Mouse (Mus musculus): ENCODE results near the gene Rai1. TPM values are rescaled to one million over a fixed set of nuclear protein-coding genes. Genes with fewer than 3 reads are reported as not detected.
A peak's percentile ranks its signal among the peaks of the same experiment; 100 is the strongest.

Gene Rai1
- polyA plus RNA-seq, 1 experiment from 2014 or later: 26.9 TPM

DNA sequence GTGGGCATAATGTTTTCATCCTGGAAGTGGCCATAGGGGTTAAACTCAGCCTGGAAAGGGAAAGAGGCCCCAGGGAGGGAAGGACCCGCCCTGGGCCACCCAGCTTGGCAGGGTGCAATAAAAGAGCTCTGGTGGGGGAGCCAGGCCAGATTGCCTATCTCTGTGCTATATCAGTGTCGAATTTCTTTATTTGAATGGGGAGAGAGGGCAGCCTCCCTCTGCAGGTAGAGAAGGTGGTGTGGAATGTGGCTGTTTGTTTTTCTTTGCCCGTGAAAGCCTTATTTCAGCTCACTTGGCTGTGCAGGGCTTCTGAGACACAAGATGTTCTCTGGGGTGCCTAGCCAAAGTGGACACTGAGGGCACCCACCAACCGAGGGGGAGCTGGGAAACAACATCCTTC, 8.8 kb downstream of the Rai1 start:
- Histone ChIP-seq H3K4me1 (peaks cover 63% of the 10 kb centered on the region), H3K4me3 (peak overlapping the region; percentile 53), H3K9ac (peak overlapping the region; percentile 71), H3K4me2 (peak overlapping the region; percentile 81), H3K9me3 (replicated peaks) (no peaks in the 10 kb centered on the region), H3K27ac (peak overlapping the region; percentile 94), H3K36me3 (ENCODE audit: poor library complexity, severe bottlenecking) (no peaks in the 10 kb centered on the region), H3K27me3 (no peaks in the 10 kb centered on the region)
- WGBS: 1% methylated on average over 4 of the region's 4 CpGs
- ATAC-seq: no peak

DNA sequence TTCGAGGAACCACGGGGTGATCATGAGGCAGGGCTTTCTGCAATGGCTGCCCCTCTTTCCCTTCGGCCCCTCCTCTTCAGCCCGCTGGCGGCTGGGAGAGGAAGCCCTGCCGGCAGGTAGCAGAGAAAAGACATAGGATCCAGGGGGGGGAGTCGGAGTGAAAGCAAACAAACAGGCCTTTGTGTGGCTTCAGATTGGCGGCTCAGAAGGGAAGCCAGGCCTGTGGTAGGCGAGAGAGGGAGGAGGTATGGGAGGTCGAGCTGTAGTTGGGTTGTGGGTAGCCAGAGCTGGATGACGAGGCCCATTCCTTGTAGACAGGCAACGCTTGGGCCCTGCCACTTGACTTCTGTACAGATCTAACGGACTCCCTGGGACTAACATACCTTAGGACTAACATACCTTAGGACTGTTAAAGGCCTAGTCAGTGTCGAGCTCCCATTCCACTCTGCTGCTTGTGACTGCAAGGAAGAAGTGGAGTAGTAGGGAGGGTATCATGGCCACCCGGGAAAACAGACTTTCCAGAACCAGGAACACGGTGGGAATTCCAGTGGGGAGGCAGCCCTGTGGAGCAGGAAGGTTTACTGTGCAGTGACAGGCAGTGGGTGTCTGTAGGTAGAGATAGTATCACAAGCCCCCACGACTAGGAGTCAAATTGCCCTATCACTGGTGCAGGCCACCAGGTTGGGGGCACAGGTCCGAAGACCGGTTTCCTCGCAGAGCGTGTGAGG, 9.6 kb downstream of the Rai1 start:
- no peaks in the 10 kb centered on the region for H3K27me3 ChIP-seq
- peak; percentile 30 for ATAC-seq
- H3K4me2 ChIP-seq: peak overlapping the region; percentile 81
- no peaks in the 10 kb centered on the region for H3K36me3 ChIP-seq (ENCODE audit: poor library complexity, severe bottlenecking)
- H3K9ac ChIP-seq: peak overlapping the region; percentile 71
- peaks cover 55% of the 10 kb centered on the region for H3K4me1 ChIP-seq
- H3K27ac ChIP-seq: peak overlapping the region; percentile 94
- H3K9me3 ChIP-seq (replicated peaks): no peaks in the 10 kb centered on the region
- WGBS: 1% methylated on average over 21 of the region's 21 CpGs
- peak overlapping the region; percentile 53 for H3K4me3 ChIP-seq

DNA sequence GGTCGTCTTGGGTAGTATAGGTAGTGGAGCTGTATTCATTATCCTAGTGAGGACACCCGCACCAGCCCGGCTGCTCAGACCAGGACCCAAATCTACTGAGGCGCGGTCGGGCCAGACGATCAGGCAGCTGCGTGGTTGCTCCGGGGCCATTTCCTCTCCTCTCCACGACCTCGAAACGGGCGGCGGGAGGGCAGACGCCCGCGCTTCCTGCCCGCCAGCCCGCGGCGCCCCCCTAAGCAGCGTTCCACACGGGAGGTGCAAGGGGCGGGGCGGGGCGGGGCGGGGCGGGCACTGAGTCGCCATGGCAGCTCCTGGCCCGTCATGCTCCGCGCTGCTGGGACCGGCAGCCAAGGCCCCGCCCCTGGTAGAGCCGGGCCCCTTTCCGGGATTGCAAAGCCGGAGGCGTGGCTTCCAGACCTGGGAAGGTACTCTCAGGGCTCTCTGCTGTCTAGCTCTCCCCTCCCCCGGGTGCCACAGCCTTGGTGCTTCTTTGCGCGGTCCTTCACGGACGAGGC, 10.3 kb downstream of the Rai1 start:
- Histone ChIP-seq H3K27me3 (no peaks in the 10 kb centered on the region), H3K4me1 (peaks cover 49% of the 10 kb centered on the region), H3K4me3 (peak overlapping the region; percentile 53), H3K4me2 (peak overlapping the region; percentile 81), H3K9me3 (replicated peaks) (no peaks in the 10 kb centered on the region), H3K36me3 (ENCODE audit: poor library complexity, severe bottlenecking) (no peaks in the 10 kb centered on the region), H3K27ac (peak overlapping the region; percentile 94), H3K9ac (peak overlapping the region; percentile 71)
- under 1% methylated on average over 41 of the region's 43 CpGs for WGBS
- ATAC-seq: peak; percentile 96

DNA sequence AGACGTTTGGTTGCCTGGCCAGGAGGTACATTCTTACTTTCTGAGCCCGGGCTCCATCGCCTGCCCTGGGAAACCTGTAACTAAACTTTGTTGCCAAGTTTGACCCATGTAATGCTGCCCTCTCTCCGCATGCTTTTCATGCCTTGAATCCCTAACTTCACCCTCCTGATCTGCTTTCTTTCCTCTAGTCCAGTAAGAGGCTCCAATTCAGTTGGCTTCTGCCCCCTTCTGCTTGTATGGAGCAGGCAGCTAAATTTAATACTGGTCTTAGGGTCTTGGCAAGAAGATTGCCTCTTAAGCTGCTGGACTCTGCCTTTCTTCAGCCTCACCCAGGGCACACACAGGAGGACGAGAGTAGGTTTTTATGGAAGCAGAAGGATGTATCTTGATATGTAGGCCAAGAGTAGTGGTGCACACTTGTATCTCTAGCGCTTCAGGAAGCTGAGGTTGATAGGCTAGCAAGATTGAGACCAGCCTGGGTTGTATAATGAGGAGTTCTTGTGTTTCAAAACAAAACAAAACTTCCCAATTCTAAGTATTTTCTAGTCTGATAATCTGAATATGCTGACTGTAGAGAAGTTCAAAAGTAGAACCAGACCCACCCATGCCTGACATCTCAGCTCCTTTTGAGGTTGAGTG, 10.9 kb downstream of the Rai1 start:
- WGBS: 29% methylated on average over 6 of the region's 6 CpGs
- H3K4me2 ChIP-seq: peak overlapping the region; percentile 81
- no peaks in the 10 kb centered on the region for H3K9me3 ChIP-seq (replicated peaks)
- H3K9ac ChIP-seq: peak overlapping the region; percentile 71
- peak overlapping the region; percentile 94 for H3K27ac ChIP-seq
- no peaks in the 10 kb centered on the region for H3K27me3 ChIP-seq
- H3K4me1 ChIP-seq: peaks cover 45% of the 10 kb centered on the region
- no peaks in the 10 kb centered on the region for H3K36me3 ChIP-seq (ENCODE audit: poor library complexity, severe bottlenecking)
- ATAC-seq: no peak
- H3K4me3 ChIP-seq: peak overlapping the region; percentile 53

DNA sequence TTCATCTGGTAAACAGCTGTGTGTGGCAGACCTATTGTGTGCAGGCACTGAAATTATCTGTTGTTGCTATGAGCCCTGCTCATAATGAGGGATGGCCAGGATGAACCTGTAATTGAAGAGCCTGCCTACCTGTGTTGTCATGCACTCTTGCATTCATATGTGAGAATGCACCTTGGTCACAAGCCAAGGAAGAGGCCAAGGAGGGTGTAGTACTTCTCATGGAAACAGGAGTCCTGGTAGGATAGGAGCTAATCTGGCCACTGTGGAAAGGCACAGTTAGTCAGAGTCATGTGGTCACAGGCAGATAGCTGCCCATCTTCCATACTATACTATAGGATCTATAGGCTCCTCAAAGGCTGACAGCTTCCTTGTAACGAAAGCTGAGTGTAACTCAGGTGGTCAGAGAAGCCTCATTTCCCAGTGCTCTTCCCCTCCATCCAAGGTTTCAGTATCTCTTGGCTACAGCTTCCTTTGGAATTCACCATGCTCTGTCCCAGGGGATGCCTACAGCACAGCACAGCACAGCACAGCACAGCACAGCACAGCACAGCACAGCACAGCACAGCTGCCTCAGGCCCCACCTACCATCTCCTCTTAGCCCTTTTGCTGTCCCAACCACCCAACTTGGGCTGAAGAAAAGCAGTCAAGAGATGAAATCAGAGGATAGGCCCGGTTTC, 15.9 kb downstream of the Rai1 start:
- H3K36me3 ChIP-seq (ENCODE audit: poor library complexity, severe bottlenecking): no peaks in the 10 kb centered on the region
- 90% methylated on average over 2 of the region's 2 CpGs for WGBS
- H3K4me2 ChIP-seq: no peak overlapping the region
- H3K4me3 ChIP-seq: no peak overlapping the region
- H3K27ac ChIP-seq: no peak overlapping the region; the same call in 1 of the 2 replicates
- no peaks in the 10 kb centered on the region for H3K9me3 ChIP-seq (replicated peaks)
- no peaks in the 10 kb centered on the region for H3K27me3 ChIP-seq
- ATAC-seq: no peak
- H3K4me1 ChIP-seq: peaks cover 10% of the 10 kb centered on the region
- no peak overlapping the region for H3K9ac ChIP-seq

DNA sequence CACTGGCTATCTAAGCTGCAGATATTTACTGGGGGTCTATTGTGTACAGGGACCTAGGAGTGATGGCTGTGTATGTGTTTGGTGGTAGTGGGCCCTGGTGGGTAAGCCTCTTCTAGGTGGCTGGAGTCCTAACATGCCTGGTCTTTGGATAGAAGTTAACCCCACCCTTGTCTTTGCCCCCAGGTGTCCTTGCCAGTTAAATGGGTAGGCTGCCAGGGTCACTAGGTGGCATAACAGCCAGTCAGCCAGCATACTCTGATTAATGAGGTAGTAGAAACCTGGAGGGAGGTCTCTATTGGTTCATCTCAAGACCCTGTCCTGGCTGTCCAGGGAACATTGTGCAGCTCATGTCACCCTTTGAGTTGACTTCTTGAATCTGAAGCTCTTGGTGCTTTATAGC, 17.8 kb downstream of the Rai1 start:
- H3K4me3 ChIP-seq: no peak overlapping the region
- no peaks in the 10 kb centered on the region for H3K36me3 ChIP-seq (ENCODE audit: poor library complexity, severe bottlenecking)
- no peak overlapping the region for H3K27ac ChIP-seq
- peaks cover 14% of the 10 kb centered on the region for H3K4me1 ChIP-seq
- H3K4me2 ChIP-seq: no peak overlapping the region
- no peak for ATAC-seq
- H3K27me3 ChIP-seq: no peaks in the 10 kb centered on the region
- no peaks in the 10 kb centered on the region for H3K9me3 ChIP-seq (replicated peaks)
- H3K9ac ChIP-seq: no peak overlapping the region

DNA sequence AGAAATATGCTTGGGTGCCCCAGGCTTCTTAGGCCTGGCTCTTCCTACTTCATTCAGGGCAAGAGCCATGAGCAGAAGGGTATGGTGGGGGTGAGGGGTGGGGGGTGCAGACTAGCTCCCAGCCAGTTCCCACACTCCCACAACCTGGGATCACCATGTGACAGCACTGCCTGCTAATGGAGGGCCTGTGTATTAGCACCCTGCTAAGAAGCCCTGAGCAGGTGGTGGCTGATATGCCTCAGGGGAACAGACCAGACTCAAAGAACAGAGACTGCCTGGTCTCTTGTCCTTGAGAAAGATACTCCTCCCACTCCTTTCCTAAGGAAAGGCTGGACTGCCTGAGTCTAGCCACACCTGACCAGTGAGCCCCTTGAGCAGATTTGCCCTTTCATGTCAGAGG, 22.2 kb downstream of the Rai1 start:
- no peak for ATAC-seq
- H3K9me3 ChIP-seq (replicated peaks): no peaks in the 10 kb centered on the region
- H3K4me1 ChIP-seq: peaks cover 20% of the 10 kb centered on the region
- H3K27ac ChIP-seq: no peak overlapping the region
- no peaks in the 10 kb centered on the region for H3K27me3 ChIP-seq
- H3K9ac ChIP-seq: no peak overlapping the region
- no peaks in the 10 kb centered on the region for H3K36me3 ChIP-seq (ENCODE audit: poor library complexity, severe bottlenecking)
- no peak overlapping the region for H3K4me3 ChIP-seq
- H3K4me2 ChIP-seq: no peak overlapping the region

DNA sequence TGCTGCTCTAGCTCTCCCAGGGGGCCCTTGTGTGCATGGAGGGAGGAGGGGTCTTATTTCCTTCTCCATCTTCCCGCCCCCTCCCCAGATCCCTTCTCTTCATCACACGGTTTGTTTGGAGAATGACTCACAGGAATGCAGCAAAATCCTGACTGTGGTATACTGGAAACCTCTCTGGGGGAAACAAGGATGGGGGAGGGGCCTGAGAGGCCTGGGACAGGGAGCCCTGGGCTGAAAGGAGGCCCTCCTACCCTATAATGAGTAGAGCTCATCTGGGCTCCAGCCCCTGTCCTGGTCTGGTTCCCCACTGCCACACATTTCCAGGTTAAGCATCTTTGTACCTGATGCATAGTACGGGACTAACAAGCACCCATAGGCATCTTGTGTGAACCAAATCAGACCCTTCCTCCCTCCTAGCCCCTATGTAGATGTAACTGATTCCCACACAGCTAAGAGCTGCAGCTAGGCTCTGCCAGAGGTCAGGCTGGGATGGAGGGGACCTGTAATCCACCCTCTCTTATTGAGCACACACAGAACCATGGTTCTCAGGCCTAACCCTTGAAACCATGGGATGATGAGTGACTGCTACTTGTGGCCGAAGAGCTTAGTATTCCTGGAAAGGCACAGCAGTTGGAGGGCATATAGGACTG, 23.2 kb downstream of the Rai1 start:
- no peaks in the 10 kb centered on the region for H3K9me3 ChIP-seq (replicated peaks)
- peaks cover 20% of the 10 kb centered on the region for H3K4me1 ChIP-seq
- H3K4me3 ChIP-seq: no peak overlapping the region
- H3K27me3 ChIP-seq: no peaks in the 10 kb centered on the region
- no peaks in the 10 kb centered on the region for H3K36me3 ChIP-seq (ENCODE audit: poor library complexity, severe bottlenecking)
- no peak overlapping the region for H3K27ac ChIP-seq
- WGBS: 53% methylated on average over 4 of the region's 4 CpGs
- H3K4me2 ChIP-seq: no peak overlapping the region
- no peak for ATAC-seq
- H3K9ac ChIP-seq: no peak overlapping the region

DNA sequence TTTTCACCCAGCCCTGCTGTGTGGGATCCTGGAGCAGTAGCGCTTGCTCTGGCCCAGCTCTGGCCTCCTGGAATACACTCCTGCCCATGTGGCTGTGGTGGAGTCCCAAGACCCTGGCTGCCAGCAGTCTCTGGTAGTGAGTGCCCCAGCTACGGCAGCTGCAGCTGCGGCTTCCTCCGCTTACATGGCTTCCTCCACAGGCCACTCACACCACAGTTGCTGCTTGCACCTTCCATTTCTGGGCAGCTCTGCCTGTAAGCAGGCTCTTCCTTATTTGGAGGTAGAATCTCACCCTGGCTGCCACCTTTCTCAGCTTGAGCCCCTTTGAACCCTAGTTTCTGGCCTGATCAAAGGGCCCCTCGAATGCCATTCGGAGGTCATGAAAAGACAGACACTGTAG, 25.7 kb downstream of the Rai1 start:
- H3K27ac ChIP-seq: no peak overlapping the region
- H3K9me3 ChIP-seq (replicated peaks): no peaks in the 10 kb centered on the region
- H3K27me3 ChIP-seq: no peaks in the 10 kb centered on the region
- H3K9ac ChIP-seq: no peak overlapping the region
- no peaks in the 10 kb centered on the region for H3K36me3 ChIP-seq (ENCODE audit: poor library complexity, severe bottlenecking)
- WGBS: 82% methylated on average over 6 of the region's 6 CpGs
- H3K4me3 ChIP-seq: no peak overlapping the region
- H3K4me2 ChIP-seq: no peak overlapping the region
- H3K4me1 ChIP-seq: peaks cover 20% of the 10 kb centered on the region
- no peak for ATAC-seq

DNA sequence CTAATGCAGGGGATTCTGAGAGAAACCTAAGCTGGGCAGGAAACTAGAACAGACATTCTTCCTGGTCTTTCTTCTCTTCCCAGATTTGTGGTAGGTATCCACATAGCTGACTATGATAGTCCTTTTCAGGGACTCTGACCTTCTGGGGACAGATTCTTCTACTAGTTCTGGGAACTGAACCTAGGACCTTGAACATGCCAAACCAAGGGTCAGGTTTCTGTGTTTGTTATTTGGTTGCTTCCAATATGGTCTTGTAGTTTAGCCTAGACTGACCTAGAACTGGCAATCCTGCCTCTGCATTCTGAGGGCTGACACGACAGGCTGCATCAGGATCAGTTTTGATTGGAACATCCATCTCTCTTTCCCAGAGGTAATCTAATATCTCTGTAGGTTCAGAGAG, 27.2 kb downstream of the Rai1 start:
- H3K4me2 ChIP-seq: no peak overlapping the region
- no peaks in the 10 kb centered on the region for H3K36me3 ChIP-seq (ENCODE audit: poor library complexity, severe bottlenecking)
- H3K27me3 ChIP-seq: no peaks in the 10 kb centered on the region
- no peak overlapping the region for H3K9ac ChIP-seq
- no peak overlapping the region for H3K27ac ChIP-seq
- H3K9me3 ChIP-seq (replicated peaks): no peaks in the 10 kb centered on the region
- no peak overlapping the region for H3K4me3 ChIP-seq
- 86% methylated on average over 1 of the region's 1 CpGs for WGBS
- peaks cover 12% of the 10 kb centered on the region for H3K4me1 ChIP-seq
- no peak for ATAC-seq

DNA sequence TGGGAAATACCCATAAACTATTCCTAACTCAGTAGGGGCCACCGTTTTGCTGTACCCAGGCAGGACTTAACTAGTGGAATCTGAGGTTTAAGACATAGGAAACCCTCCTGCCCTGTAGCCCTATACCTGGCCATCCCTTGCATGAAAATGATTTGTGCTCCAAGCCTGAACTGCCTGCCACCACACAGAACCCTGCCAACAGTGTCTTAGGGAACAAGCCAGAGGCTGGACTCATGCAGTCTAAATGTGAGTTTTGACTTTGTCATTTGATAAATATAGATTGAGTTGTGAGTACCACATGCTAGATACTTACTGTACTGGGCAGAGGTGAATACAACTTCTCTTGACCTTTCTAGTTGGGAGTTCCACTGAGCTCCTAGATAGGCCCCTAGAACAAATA, 31.7 kb downstream of the Rai1 start:
- Histone ChIP-seq H3K9me3 (replicated peaks) (no peaks in the 10 kb centered on the region), H3K36me3 (ENCODE audit: poor library complexity, severe bottlenecking) (no peaks in the 10 kb centered on the region), H3K27ac (no peak overlapping the region), H3K9ac (no peak overlapping the region), H3K4me2 (no peak overlapping the region), H3K4me3 (no peak overlapping the region), H3K4me1 (peaks cover 19% of the 10 kb centered on the region), H3K27me3 (no peaks in the 10 kb centered on the region)
- 94% methylated on average over 1 of the region's 1 CpGs for WGBS
- no peak for ATAC-seq

DNA sequence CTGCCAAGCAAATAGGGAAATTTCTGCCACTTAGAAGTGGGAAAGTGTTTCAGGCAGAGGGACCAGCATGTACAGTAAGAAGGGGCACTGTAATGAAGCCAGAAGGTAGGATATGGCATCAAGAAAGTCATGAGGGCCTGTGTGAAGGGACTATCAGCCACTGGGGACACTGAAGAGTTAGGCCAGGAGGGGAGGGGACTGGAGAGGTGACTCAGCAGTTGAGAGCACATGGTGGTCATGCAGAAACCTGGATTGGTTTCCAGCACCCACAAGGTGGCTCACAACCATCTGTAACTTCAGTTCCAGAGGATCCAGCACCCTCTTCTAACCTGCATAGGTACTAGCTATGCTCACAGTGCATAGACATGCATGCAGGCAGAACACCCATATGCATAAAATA, 32.4 kb downstream of the Rai1 start:
- H3K36me3 ChIP-seq (ENCODE audit: poor library complexity, severe bottlenecking): no peaks in the 10 kb centered on the region
- ATAC-seq: no peak

More for the DNA sequence above, 32.4 kb downstream of the Rai1 start:
- Histone ChIP-seq H3K4me2 (no peak overlapping the region), H3K27me3 (no peaks in the 10 kb centered on the region), H3K9ac (no peak overlapping the region), H3K4me1 (peaks cover 25% of the 10 kb centered on the region), H3K27ac (no peak overlapping the region), H3K9me3 (replicated peaks) (no peaks in the 10 kb centered on the region), H3K4me3 (no peak overlapping the region)

All from forebrain, embryonic 13.5 days (tissue).